Mouse (Mus musculus) embryonic facial prominence, embryonic 11.5 days (tissue): ENCODE measurements around the gene Ppa1. TPM values are rescaled to one million over a fixed set of nuclear protein-coding genes. Genes with fewer than 3 reads are reported as not detected.
A peak's percentile ranks its signal among the peaks of the same experiment; 100 is the strongest.

Experiments
- ATAC-seq: fragments of 200-750 bp; cut with Nextera tagmentation; replicated peaks from 2 replicates; pipeline ENCODE4 v1.8.0; 2017; ENCODE audit warnings: low read depth; ENCODE audit not compliant: insufficient number of reproducible peaks, low FRiP score, low TSS enrichment
- DNase-seq: peaks from one replicate; pipeline ENCODE4 v3.0.0-alpha.2; 2015; ENCODE audit warnings: low spot score
- H3K27ac ChIP-seq: fragments of 300-500 bp; sonication (generic); replicated peaks from 2 replicates; pipeline ENCODE4 v1.5.1; 2014; ENCODE audit warnings: mild to moderate bottlenecking, low read depth, low read length, control low read depth
- H3K27me3 ChIP-seq: fragments of 300-500 bp; sonication (generic); 2 replicates; pipeline ENCODE4 v1.6.1; 2014; ENCODE audit warnings: mild to moderate bottlenecking, low read length, moderate library complexity, mixed read lengths; ENCODE audit not compliant: control insufficient read depth, insufficient read depth
- H3K36me3 ChIP-seq: fragments of 300-500 bp; sonication (generic); replicated peaks from 2 replicates; pipeline ENCODE4 v1.6.1; 2014; ENCODE audit warnings: low read depth, mild to moderate bottlenecking, low read length, moderate library complexity, mixed read lengths; ENCODE audit not compliant: control insufficient read depth, insufficient read depth
- H3K4me1 ChIP-seq: fragments of 300-500 bp; sonication (generic); 2 replicates; pipeline ENCODE4 v1.6.1; 2014; ENCODE audit warnings: low read length, mixed read lengths; ENCODE audit not compliant: control insufficient read depth, insufficient read depth
- H3K4me2 ChIP-seq: fragments of 300-500 bp; sonication (generic); 2 replicates; pipeline ENCODE4 v1.6.1; 2014; ENCODE audit warnings: low read depth, mild to moderate bottlenecking, control low read depth, low read length, moderate library complexity
- H3K4me3 ChIP-seq: fragments of 300-500 bp; sonication (generic); 2 replicates; pipeline ENCODE4 v1.5.1; 2014; ENCODE audit warnings: low read depth, low read length, control low read depth
- H3K9ac ChIP-seq: fragments of 300-500 bp; sonication (generic); replicated peaks from 2 replicates; pipeline ENCODE4 v1.6.1; 2014; ENCODE audit warnings: mild to moderate bottlenecking, control low read depth, low read length
- H3K9me3 ChIP-seq: fragments of 300-500 bp; sonication (generic); replicated peaks from 2 replicates; pipeline ENCODE4 v1.6.1; 2016; ENCODE audit warnings: mild to moderate bottlenecking, low read length, inconsistent platforms, mixed read lengths; ENCODE audit not compliant: control insufficient read depth
- WGBS: fragments of 180-500 bp; shearing (Covaris S2); extraction: QIAGEN DNeasy Blood & Tissue Kit; methylation state at CpG from one replicate; pipeline ENCODE4 v1.1.7; 2014; 5-methylcytosine and 5-hydroxymethylcytosine counted together
- polyA plus RNA-seq: library from polyadenylated mRNA; unstranded; fragments of >200 nt; fragmentation: Nextera tagmentation; extraction: Ambion mirVana; gene quantifications from 2 replicates; pipeline ENCODE4 v1.2.1, GENCODE M21; 2014

Ppa1 gene
- polyA plus RNA-seq, 1 experiment from 2014 or later, result 320 TPM

DNA sequence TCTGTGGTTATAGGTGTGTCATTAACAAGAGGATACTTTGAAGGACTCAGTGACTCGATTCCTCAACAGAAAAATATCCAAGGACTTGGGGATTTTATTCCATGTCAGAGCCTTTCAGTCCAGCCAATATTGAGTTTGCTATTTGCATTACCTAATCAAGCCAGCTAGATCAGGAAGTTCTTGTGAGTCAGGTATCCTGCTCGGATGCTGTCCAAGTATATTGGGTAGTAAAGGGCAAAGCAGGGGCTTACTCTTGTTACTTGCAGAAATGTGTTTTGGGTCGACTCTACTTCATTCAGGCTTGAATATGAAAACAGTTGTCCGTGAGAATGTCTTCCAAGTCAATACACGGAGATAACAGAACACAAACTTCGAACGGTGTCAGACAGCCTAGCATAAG is 6.3 kb downstream of the Ppa1 start:
- Histone ChIP-seq H3K4me3 (no peak overlapping the region), H3K4me1 (no peaks in the 10 kb centered on the region), H3K27me3 (no peaks in the 10 kb centered on the region), H3K36me3 (no peaks in the 10 kb centered on the region; the same call in none of the 2 replicates), H3K9me3 (no peaks in the 10 kb centered on the region), H3K9ac (no peak overlapping the region), H3K4me2 (no peak overlapping the region), H3K27ac (no peak overlapping the region)
- WGBS, result 91% methylated on average over 7 of the region's 7 CpGs
- no peak for DNase-seq
- ATAC-seq, result no peak

DNA sequence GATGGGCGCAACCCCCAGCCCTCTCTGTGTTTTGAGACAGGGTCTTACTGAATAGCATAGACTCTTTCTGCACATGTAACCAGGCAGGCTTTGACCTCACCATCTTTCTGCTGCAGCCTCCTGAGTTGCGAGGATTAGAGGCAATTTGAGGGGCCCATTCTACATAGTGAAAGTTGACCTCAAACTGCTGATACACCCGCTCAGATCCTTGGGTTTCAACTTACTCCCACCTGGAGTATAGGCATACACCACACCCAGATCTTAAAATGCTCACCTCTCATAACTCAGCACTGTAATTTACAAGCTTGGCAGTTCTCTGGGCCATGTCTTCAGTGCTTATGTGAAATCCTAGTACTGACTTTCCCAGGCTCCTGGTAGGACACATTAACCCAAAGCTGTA is 6.8 kb downstream of the Ppa1 start:
- 86% methylated on average over 3 of the region's 3 CpGs for WGBS
- no peak for ATAC-seq

DNA sequence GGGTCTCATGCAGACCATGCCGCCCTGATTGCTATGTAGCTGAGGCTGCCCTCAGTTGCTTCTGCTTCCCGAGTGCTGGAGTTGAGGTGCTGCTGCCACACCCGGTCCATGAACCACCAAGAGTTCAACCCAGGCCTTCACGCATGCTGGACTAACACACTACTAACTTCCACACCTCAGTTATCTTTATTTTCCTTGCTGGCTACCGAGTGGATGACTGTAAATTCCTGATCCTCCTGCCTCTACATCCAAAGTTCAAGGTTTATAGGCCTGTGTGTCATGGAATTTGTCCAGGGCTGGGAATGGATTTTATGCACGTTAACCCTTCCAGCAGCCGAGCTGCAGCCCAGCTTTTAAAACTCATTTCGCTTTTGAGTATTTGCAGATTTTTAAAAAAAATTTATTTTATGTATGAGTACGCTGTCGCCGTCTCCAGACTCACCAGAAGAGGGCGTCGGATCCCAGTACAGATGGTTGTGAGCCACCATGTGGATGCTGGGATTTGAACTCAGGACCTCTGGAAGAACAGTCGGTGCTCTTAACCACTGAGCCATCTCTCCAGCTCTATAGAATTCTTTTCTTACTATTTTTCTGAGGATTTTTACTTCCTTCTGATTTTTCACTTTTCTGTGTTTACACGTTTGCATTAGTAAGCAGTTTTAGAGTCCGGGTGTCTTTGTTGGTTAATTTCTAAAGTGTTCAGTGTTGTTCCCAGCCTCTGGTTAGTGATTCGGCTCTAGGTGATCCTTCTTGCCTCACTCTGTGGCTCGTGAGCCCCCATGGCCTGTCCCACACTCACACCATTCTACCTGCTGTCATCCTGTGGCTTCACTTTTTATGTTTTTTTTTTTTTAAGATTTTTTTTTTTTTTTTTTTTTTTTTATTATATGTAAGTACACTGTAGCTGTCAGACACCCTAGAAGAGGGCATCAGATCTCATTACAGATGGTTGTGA is 8.9 kb downstream of the Ppa1 start:
- Histone ChIP-seq H3K27me3 (no peaks in the 10 kb centered on the region), H3K36me3 (no peaks in the 10 kb centered on the region; the same call in none of the 2 replicates), H3K9me3 (no peaks in the 10 kb centered on the region), H3K4me3 (no peak overlapping the region), H3K4me2 (no peak overlapping the region), H3K9ac (no peak overlapping the region), H3K4me1 (no peaks in the 10 kb centered on the region), H3K27ac (no peak overlapping the region)
- DNase-seq (no peak), ATAC-seq (no peak)
- WGBS, result 91% methylated on average over 18 of the region's 18 CpGs

More for the DNA sequence above, 6.8 kb downstream of the Ppa1 start:
- no peak overlapping the region for H3K9ac ChIP-seq
- H3K4me1 ChIP-seq, result no peaks in the 10 kb centered on the region
- H3K9me3 ChIP-seq, result no peaks in the 10 kb centered on the region
- no peak for DNase-seq
- no peak overlapping the region for H3K27ac ChIP-seq
- no peaks in the 10 kb centered on the region for H3K27me3 ChIP-seq
- H3K36me3 ChIP-seq, result no peaks in the 10 kb centered on the region; the same call in none of the 2 replicates
- H3K4me2 ChIP-seq, result no peak overlapping the region
- H3K4me3 ChIP-seq, result no peak overlapping the region

DNA sequence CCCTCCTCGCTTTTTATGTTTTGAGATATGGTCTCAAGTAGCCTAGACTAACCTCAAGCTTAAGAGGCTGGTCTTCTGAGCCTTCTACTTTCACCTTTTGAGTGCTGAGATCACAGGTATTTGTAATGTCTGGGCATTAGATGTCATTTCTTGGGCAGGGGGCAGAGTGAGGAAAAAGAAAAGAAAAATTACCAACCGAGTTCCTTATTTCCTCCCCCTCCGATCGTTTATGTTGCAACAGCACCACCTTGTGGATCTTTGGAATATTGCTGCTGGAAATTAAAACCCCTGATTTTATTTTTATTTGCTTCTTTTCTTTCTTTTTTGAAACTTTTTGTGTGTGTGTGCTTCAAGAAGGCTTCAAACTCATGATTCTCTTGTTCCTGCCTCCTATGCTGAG is 9.6 kb downstream of the Ppa1 start:
- Histone ChIP-seq H3K4me2 (no peak overlapping the region), H3K4me1 (no peaks in the 10 kb centered on the region), H3K4me3 (no peak overlapping the region), H3K36me3 (no peaks in the 10 kb centered on the region; the same call in none of the 2 replicates), H3K27ac (no peak overlapping the region), H3K9me3 (no peaks in the 10 kb centered on the region), H3K9ac (no peak overlapping the region), H3K27me3 (no peaks in the 10 kb centered on the region)
- 30% methylated on average over 4 of the region's 4 CpGs for WGBS
- ATAC-seq (no peak), DNase-seq (peak; percentile 71)

DNA sequence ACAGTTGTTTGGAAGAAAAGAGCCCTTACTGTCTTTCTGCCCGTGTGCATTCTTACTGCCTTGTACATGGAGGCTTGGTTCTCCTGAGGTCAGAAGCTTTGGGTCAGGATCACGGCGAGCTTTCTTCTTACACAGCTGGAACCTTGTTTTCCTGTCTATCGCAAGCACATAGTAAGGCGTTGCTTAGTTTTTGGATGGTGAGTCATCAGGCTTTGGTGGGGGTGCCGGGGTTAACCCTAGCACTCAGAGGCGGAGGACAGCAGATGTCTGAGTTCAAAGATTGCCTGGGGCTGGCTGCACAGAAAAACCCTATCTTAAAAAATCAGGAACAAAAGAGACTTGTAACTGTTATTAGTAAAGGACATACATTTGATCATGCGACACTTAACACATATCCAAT is 13.5 kb downstream of the Ppa1 start:
- no peaks in the 10 kb centered on the region for H3K9me3 ChIP-seq
- H3K4me2 ChIP-seq, result no peak overlapping the region
- H3K27me3 ChIP-seq, result no peaks in the 10 kb centered on the region
- 82% methylated on average over 8 of the region's 8 CpGs for WGBS
- H3K4me3 ChIP-seq, result no peak overlapping the region
- ATAC-seq (no peak), DNase-seq (no peak)
- H3K4me1 ChIP-seq, result no peaks in the 10 kb centered on the region
- no peak overlapping the region for H3K9ac ChIP-seq
- no peaks in the 10 kb centered on the region; the same call in none of the 2 replicates for H3K36me3 ChIP-seq
- no peak overlapping the region for H3K27ac ChIP-seq

DNA sequence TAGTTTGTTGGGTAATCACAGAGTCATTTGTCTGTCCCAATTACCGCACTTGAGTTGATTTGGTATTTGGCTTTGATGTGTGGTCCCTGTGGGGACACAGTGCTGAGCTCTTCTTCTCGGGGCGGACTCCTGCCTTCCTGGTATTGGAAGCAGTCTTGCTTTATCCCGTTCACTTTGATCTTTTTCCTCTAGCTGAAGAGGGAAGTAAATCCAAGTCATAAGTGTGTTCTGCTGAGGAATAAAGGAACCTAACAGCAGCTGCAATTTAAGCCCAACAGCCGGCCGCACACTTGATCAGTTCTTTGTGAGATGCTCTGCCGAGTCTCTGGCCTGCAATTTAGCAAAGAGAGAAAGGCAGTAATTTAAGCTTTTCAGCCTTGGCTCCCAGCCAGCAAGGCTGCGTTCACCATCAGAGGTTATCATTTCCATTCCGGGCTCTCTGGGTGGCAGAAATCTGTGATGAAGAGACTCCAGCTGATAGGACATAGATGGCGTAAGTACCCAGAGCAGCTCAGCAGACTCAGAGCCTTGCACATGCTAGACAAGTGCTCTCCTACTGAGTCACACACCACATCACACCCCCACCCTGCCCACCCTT is 14.1 kb downstream of the Ppa1 start:
- Histone ChIP-seq H3K4me1 (no peaks in the 10 kb centered on the region), H3K9me3 (no peaks in the 10 kb centered on the region), H3K4me3 (no peak overlapping the region), H3K9ac (no peak overlapping the region), H3K27me3 (no peaks in the 10 kb centered on the region), H3K27ac (no peak overlapping the region), H3K36me3 (no peaks in the 10 kb centered on the region; the same call in none of the 2 replicates), H3K4me2 (no peak overlapping the region)
- ATAC-seq, result no peak; the same call in 1 of the 2 replicates
- peak; percentile 8 for DNase-seq
- WGBS, result 75% methylated on average over 10 of the region's 10 CpGs

DNA sequence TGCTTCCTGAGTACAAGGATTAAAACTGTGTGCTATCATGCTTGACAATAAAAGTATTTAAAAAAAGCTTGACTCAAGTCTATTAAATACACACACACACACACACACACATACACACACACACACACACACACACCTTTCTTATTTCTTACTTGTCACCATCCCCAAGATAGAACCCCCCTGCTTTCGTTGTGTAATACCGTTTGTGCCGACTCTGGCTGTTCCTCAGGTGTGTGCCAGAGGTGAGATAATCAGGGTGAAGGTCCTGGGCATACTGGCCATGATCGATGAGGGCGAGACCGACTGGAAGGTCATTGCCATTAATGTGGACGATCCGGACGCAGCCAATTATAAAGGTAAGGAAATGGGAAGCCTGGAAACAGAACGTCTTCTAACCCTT is 16.8 kb downstream of the Ppa1 start:
- ATAC-seq, result no peak
- WGBS, result 92% methylated on average over 10 of the region's 10 CpGs
- Histone ChIP-seq H3K9ac (no peak overlapping the region), H3K27me3 (no peaks in the 10 kb centered on the region), H3K4me2 (no peak overlapping the region), H3K4me3 (no peak overlapping the region), H3K4me1 (no peaks in the 10 kb centered on the region), H3K36me3 (peaks cover 3% of the 10 kb centered on the region), H3K27ac (no peak overlapping the region), H3K9me3 (no peaks in the 10 kb centered on the region)
- no peak for DNase-seq

DNA sequence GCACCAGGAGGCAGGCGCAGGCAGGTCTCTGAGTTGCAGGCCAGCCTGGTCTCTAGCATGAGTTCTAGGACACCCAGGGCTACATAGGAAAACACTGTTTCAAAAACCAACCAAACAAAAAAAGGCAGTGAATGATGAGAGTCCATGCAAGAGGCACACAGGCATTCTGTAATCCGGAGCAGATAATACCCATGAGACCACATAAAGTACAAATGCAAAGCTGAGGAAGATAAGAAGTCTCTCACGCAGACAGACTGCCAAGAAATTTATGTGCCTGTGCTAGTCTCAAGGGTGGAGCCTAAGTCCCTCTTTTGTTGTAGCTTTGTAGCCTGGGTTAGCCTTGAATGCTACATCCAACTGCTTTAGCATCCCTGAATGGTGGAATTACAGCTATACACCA is 17.3 kb downstream of the Ppa1 start:
- Histone ChIP-seq H3K4me3 (no peak overlapping the region), H3K9me3 (no peaks in the 10 kb centered on the region), H3K36me3 (peaks cover 8% of the 10 kb centered on the region), H3K4me1 (no peaks in the 10 kb centered on the region), H3K4me2 (no peak overlapping the region), H3K9ac (no peak overlapping the region), H3K27ac (no peak overlapping the region), H3K27me3 (no peaks in the 10 kb centered on the region)
- no peak for DNase-seq
- 95% methylated on average over 3 of the region's 3 CpGs for WGBS
- ATAC-seq, result no peak
